Mouse (Mus musculus): ENCODE measurements around the gene Tgm7.
"Not testable (repeated sequence)": the region's sequence is repeated elsewhere in the genome, so short reads cannot be mapped to it uniquely, and the experiment has no call there.

Tgm7 gene

GRCm38 (mm10) chr2:121109695-121110094 is at the start of gene Tgm7:
Tgm7 (minus strand) TSS chr2:121109795.
- no peak for DNase-seq

- no peak for DNase-seq
Measured at GRCm38 (mm10) chr2:121153100-121153499, 43.5 kb upstream of the Tgm7 start.

DNA sequence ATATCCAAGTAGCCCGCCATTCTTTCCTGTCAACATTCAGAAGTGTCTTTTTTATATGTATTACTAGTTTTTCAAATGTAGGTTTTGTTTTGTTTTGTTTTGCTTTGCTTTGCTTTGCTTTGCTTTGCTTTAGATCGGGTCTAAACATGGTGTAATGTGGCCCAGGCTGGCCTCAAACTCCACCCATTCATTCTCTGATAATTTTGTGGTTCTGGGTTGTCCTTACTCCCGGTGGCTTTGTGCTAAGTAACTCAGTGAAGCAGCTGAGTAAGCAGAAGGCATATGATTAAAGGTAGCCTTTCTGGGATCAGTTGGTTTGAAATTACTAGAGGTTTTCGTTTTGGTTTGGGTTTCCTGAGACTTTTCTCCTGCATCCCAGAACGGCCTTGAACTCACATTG is 40.1 kb upstream of the Tgm7 start:
- DNase-seq = no peak

DNA sequence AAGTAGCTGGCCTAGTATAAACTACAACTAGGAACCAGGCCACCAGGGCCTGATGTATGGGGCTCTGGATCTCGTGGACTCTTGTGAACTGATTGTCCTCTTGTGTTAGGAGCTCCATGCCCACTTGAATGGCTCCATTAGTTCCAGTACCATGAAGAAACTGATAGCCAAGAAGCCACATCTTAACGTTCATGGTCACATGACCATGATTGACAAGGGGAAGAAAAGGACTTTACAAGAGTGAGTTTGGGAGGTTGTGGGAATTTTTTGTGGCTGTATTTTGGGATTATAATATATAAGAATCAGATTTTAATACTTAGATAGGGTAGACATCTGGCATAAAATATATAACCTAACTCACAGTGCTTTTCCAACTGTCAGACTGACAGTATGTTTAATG is 32.8 kb upstream of the Tgm7 start:
- DNase-seq = no peak

DNA sequence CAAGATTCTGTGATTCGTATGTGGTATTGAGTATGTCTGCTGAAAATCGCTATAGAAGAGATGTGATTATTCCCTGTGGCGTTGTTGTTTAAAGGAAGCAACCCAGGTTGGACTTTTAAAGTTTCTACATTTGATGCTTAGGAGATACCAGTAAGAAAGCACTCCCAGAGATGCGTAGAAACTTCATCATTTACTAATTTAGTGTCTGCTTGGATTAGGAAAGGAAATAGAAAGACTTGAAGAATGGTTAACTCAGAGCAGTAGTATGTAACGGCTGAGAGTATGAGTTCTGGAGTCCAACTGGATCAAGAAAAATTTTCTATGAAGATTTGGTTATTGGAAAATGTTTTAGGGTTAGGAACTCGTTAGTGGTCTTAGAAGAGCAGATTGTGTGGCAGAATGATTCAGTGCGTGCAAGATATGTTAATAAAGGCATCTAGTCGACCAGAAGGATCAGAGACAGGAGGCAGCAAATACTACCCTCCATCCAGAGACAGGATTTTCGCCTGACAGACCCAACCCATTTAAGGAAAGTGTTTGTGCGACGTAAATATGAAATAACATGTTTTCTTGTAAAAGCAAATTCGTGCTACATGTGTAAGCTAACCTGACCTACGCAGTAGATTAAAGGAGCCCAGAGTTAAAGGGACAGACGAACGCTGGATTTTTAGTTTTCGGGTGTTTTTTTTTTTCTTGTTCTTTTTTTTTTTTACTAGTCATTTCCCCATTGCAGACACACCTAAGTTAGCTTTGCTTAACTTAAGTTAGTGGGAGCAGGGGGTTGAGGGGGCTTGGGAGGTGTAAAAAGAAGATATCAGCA is 31.8 kb upstream of the Tgm7 start:
- DNase-seq = no peak

DNA sequence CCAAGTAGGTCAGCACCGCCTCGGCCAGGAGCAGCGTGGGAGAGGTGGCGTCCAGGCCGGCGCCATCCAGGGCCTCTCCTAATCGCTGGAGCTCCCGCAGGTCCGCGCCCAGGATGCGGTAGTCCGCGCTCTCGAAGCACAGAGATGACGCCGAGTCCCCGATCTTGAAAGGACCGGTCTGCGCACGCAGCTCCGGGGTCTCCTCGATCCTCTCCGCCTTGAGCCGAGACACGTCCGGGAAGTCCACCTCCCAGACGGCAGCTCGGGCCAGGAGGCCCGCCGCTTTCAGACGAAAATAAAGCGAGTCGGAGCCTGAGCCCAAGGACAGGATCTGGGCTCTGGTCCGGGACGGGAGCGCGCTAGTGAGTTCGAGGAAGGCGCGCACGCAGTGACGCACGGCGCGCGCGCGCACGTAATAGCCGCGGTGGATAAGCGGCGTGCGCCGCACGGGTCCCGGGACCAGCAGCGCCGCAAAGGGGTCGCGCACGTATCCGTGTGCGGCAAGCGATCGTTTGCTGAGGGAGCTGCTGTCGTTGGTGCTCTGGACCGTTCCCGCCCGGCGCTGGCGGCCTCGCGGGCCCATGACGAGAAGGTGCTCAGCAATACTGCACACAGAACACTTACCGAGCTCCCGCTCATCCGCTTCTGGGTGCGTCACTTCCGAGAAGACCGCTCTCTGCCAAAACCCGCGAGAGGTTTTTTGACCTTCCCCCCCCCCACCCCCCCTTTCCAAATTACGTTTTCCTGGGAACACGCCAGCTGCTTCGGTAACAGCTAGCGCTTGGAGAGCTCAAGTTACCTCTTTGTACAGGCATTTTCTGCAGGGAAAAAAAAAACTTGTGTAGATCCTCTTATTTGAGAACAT is 30.7 kb upstream of the Tgm7 start, which contains the start of the genes Adal and Lcmt2:
Gene Adal (plus strand): TSS at position 411 of the 865 bp plus-strand sequence.
Gene Lcmt2 (minus strand): TSS at position 636 of the 865 bp plus-strand sequence.
- peak; percentile 93 for DNase-seq

- no peak for DNase-seq
Measured at GRCm38 (mm10) chr2:121139266-121140017, 29.8 kb upstream of the Tgm7 start.

DNA sequence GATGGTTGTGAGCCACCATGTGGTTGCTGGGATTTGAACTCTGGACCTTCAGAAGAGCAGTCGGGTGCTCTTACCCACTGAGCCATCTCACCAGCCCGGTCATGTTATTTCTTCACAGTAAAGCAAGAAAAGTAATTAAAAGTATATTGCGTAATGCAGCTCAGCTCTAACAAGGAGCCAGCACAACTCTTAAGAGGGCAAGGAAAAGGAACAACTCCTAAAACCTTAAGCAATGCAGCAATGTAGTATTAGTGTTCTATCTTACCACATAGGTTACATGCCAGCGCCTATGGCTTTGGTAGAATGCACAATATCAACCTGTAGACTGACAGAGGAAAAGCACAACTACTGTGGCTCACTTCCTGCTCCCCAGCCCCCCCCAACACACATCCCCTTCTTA is 27.8 kb upstream of the Tgm7 start:
- DNase-seq = no peak

DNA sequence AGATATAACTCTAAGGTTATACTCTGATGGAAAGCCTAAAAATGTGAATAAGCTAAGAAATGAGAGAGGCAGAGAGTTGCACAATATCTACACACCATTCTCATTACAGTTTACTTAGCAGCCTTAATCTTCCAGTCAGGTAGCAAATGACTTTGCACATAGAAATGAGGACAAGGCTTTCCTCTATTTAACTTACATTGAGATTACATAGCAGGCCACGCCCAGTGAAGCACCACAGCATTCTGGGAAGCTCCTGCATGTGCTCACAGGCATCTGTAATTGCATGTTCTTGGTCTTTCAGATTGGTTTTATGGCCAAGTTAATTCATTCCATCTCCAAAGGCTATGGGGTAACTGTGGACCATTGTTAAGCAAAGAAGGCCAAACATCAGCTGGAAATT is 23.2 kb upstream of the Tgm7 start:
- no peak for DNase-seq

GRCm38 (mm10) chr2:121128865-121129620 is 19.4 kb upstream of the Tgm7 start:
- no peak for DNase-seq

- no peak for DNase-seq
Measured at GRCm38 (mm10) chr2:121127536-121127935, 17.9 kb upstream of the Tgm7 start.

DNA sequence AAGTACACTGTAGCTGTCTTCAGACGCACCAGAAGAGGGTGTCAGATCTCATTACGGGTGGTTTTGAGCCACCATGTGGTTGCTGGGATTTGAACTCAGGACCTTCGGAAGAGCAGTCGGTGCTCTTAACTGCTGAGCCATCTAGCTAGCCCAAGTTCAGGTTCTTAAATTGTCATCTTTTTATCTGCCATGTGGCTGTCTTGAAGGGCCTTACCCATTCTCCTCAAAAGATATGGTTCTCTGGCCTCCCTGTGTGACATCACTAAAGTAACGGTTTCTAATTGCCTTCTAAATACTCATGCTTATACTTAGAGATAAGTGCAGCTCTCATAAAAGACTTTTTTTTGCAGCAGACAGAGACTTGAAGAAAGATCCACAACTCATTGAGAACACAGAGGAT is 16.7 kb upstream of the Tgm7 start:
- DNase-seq = not testable (repeated sequence)

GRCm38 (mm10) chr2:121119260-121119659 is 9.7 kb upstream of the Tgm7 start:
- no peak for DNase-seq

- DNase-seq = no peak
Measured at GRCm38 (mm10) chr2:121115418-121115817, 5.8 kb upstream of the Tgm7 start.

- no peak for DNase-seq
Measured at GRCm38 (mm10) chr2:121105940-121106339, 3.7 kb downstream of the Tgm7 start.

DNA sequence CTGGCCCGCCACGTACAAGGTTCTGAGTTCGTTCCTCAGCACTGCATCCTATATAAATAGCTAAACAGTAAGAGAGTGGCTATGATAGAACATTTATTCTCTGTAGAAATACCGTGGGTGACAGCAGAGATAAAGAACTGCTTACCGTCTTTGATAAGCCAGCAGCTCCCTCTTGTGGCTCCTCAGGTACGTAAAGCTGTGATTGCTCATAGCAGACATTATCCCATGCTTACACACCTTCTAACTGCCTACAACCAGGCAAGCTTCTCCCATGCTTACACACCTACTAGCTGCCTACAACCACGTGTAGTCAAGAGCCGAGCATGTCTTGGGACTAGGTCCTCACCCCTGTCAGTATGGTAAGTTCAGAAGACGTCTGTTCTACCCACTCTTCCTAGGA is 7.5 kb downstream of the Tgm7 start:
- DNase-seq = peak; percentile 75

- DNase-seq = no peak
Measured at GRCm38 (mm10) chr2:121089751-121090150, 19.8 kb downstream of the Tgm7 start.

DNA sequence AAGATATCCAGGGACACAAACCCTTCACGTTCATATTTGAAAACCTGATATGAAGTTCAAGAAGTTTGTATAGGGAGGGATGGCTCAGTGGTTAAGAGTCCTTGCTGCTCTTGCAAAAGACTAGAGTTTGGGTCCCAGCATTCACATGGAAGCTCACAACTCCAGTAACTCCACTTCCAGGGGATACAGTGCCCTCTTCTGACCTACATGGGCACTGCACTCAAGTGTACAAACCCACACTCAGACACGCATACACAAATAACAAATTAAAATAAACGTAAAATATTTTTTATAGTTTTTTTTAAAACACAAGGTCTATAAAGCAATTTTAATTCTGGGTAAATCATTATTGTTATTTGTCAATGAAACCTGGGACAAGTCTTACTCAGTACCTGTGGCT is 21.1 kb downstream of the Tgm7 start:
- no peak for DNase-seq

DNA sequence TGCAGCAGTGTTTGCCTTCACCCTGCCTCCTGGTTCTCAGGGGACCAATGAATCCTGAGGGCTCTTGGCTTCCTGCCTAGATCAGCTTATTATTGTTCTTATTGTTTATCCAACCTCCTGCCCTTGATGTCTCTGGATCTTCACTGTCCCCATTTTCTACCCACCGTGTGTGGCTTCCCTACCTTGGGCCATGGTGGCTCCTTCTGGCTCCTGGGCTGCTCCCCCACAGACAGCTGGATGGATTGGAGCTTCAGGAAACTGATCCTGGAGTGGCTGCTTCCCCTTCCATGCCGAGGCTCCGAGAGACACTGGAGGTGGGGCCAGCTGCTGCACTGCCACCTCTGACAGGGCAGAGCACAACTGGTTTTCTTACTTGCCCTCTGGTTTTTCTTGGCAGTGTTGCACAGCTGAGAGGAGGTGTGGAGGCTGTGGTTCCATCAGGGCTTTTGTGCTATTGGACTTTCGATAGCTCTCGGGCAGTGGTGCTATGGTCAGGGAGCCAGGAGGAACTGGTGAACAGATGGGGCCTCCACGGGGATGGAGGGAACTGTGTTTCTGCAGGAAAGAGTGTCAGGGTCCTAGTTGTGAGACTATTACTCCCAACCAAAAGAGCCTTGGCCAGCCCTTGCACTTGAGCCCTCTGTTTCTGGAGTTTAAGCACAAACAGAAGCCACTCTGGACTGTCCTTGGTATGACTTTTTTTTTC is 24.0 kb downstream of the Tgm7 start, which contains the start of gene Tgm5:
Gene Tgm5 (minus strand): TSS at position 362 of the 706 bp plus-strand sequence.
- no peak for DNase-seq

DNA sequence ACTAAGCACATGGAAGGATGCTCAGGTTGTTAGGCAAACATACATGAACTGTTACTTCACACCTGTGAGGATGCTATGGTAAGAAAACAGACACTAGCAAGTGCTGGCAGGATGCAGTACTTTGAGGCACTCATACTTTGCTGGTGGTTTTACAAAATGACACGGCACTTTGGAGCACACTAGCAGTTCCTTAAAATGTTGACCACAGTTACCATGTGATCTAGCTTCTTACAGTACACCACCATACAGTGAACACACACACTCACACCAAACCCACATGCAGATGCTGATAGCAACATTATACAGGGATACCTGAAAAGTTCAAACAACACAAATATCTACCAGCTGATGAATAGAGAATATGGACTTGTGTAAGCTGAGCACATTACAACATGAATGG is 27.0 kb downstream of the Tgm7 start:
- DNase-seq = no peak

DNA sequence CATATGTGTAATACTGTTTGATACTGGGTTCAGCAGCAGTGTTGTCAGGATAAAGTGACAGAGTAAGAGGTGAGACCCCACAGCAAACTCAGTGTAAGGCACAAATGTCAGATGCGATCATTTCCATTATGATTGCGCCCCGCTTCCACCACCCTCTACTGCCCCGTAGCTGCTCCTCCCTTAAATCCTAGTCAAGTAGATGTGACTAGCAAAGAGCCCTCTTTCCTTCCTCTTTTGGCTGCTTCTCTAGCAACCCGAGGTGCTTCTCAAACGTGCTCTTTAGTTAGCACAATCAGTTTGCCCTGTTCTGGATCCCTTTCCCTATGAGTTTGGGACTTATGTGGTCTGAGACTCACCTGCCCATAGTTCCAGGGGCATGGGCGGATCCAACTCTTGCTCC is 34.8 kb downstream of the Tgm7 start:
- no peak for DNase-seq

- DNase-seq = no peak
Measured at GRCm38 (mm10) chr2:121071871-121072270, 37.7 kb downstream of the Tgm7 start.

Measured in right cerebral cortex, adult 18-20 months (tissue).